Comparison of ENCODE assay signal across 29 mouse cellular contexts in genomic region chr11:72389407-72390142, GRCm38 (mm10). TPM values are rescaled to one million over a fixed set of nuclear protein-coding genes. Genes with fewer than 3 reads are reported as not detected.
DNase-seq lines count a peak whose midpoint lies in the region; ATAC-seq and TF ChIP-seq lines count a peak whose summit lies in the region.
"Had no signal": no experiment of that assay in that cellular context is flagged by ENCODE, and none has a peak within 500 bp of the region (broad histone marks: within the 10 kb centered on the region; RNA-seq: fewer than 3 reads in every experiment).

No protein-coding gene starts in this region.

- H3K36me3 ChIP-seq in heart, embryonic 13.5 days = peaks cover 80% of the 10 kb centered on the region
- peaks cover 20% of the 10 kb centered on the region for H3K36me3 ChIP-seq in lung, embryonic 16.5 days (ENCODE audit: control insufficient read depth, insufficient read depth, low read length)
- H3K36me3 ChIP-seq in lung, postnatal 0 days (ENCODE audit: insufficient read depth, low read length) = no peaks in the 10 kb centered on the region; the same call in 1 of the 2 replicates
- H3K36me3 ChIP-seq: embryonic facial prominence, embryonic 13.5 days; forebrain, embryonic 10.5 days; hindbrain, embryonic 15.5 days; midbrain, embryonic 15.5 days; neural tube, embryonic 15.5 days had no signal

- H3K27ac ChIP-seq in heart, embryonic 13.5 days (replicated peaks) = peak overlapping the region; percentile 16; the same call in 1 of the 2 replicates
- peak overlapping the region; percentile 89 for H3K27ac ChIP-seq in lung, embryonic 16.5 days (ENCODE audit: low read length)
- H3K27ac ChIP-seq in lung, postnatal 0 days (ENCODE audit: low read length) = peak overlapping the region; percentile 63
- H3K27ac ChIP-seq: embryonic facial prominence, embryonic 13.5 days; forebrain, embryonic 10.5 days; hindbrain, embryonic 15.5 days; layer of hippocampus, adult 2 months; midbrain, embryonic 10.5 days; midbrain, embryonic 15.5 days; neural tube, embryonic 15.5 days had no signal

- no peaks in the 10 kb centered on the region for H3K9me3 ChIP-seq in heart, embryonic 13.5 days
- H3K9me3 ChIP-seq in lung, embryonic 16.5 days (ENCODE audit: control insufficient read depth, low read length) = no peaks in the 10 kb centered on the region
- no peaks in the 10 kb centered on the region for H3K9me3 ChIP-seq in lung, postnatal 0 days (ENCODE audit: low read length)
- H3K9me3 ChIP-seq: embryonic facial prominence, embryonic 13.5 days; forebrain, embryonic 10.5 days; hindbrain, embryonic 15.5 days; midbrain, embryonic 10.5 days; midbrain, embryonic 15.5 days; neural tube, embryonic 15.5 days had no signal

- ATAC-seq in heart, embryonic 13.5 days (ENCODE audit: extremely low read depth, insufficient number of reproducible peaks, low FRiP score, low TSS enrichment) = no peak
- peak; percentile 87 for ATAC-seq in lung, embryonic 16.5 days (ENCODE audit: low read depth)
- peak; percentile 84 for ATAC-seq in lung, postnatal 0 days
- ATAC-seq: CD4-positive, CD25-positive, alpha-beta regulatory T cell, adult 4 months; forebrain, embryonic 16.5 days; midbrain, embryonic 15.5 days had no signal

- no peak for DNase-seq in heart, postnatal 10 days
- DNase-seq in lung, postnatal 25 days (ENCODE audit: low spot score) = no peak
- peak; percentile 87 for DNase-seq in lung, postnatal 0 days (ENCODE audit: low spot score)
- no peak for DNase-seq in thymus, postnatal 36 days
- no peak for DNase-seq in cerebellum, adult 9-11 months
- DNase-seq: adrenal gland, postnatal 25 days; cerebellum, adult 11-12 months; cerebellum, postnatal 10 days; kidney, adult 2 months; kidney, postnatal 36 days; right cerebral cortex, postnatal 25 days; spleen, adult 18-20 months; thymus, postnatal 14 days had no signal

- 88% methylated on average over 7 of the region's 7 CpGs for WGBS in heart, embryonic 13.5 days
- 54% methylated on average over 7 of the region's 7 CpGs for WGBS in lung, embryonic 16.5 days
- 52% methylated on average over 7 of the region's 7 CpGs for WGBS in lung, postnatal 0 days

- H3K4me1 ChIP-seq in heart, embryonic 13.5 days = peaks cover 14% of the 10 kb centered on the region
- peaks cover 20% of the 10 kb centered on the region; the same call in 1 of the 2 replicates for H3K4me1 ChIP-seq in lung, embryonic 16.5 days (replicated peaks; ENCODE audit: control insufficient read depth, insufficient read depth, low read length)
- no peaks in the 10 kb centered on the region for H3K4me1 ChIP-seq in lung, postnatal 0 days (ENCODE audit: insufficient read depth, low read depth, low read length)
- H3K4me1 ChIP-seq: forebrain, embryonic 10.5 days; midbrain, embryonic 10.5 days; midbrain, embryonic 15.5 days; neural tube, embryonic 15.5 days had no signal

- H3K27me3 ChIP-seq in heart, embryonic 13.5 days (replicated peaks) = no peaks in the 10 kb centered on the region
- H3K27me3 ChIP-seq in lung, embryonic 16.5 days (ENCODE audit: control insufficient read depth, insufficient read depth, low read depth, low read length) = no peaks in the 10 kb centered on the region
- no peaks in the 10 kb centered on the region for H3K27me3 ChIP-seq in lung, postnatal 0 days (replicated peaks; ENCODE audit: insufficient read depth, low read length)
- H3K27me3 ChIP-seq: embryonic facial prominence, embryonic 13.5 days; hindbrain, embryonic 15.5 days; midbrain, embryonic 15.5 days; neural tube, embryonic 15.5 days had no signal

- H3K9ac ChIP-seq in heart, embryonic 13.5 days = no peak overlapping the region
- H3K9ac ChIP-seq in lung, embryonic 16.5 days (ENCODE audit: low read length) = no peak overlapping the region
- no peak overlapping the region for H3K9ac ChIP-seq in lung, postnatal 0 days (replicated peaks; ENCODE audit: low read depth)
- H3K9ac ChIP-seq: embryonic facial prominence, embryonic 13.5 days; hindbrain, embryonic 15.5 days; midbrain, embryonic 15.5 days; neural tube, embryonic 15.5 days had no signal

- no peak for TF ChIP-seq CTCF in lung, postnatal 0 days (IDR thresholded peaks at IDR 0.05)

- H3K4me3 ChIP-seq in heart, embryonic 13.5 days = no peak overlapping the region
- no peak overlapping the region for H3K4me3 ChIP-seq in lung, embryonic 16.5 days (ENCODE audit: low read length)
- no peak overlapping the region for H3K4me3 ChIP-seq in lung, postnatal 0 days (ENCODE audit: low read depth, low read length)
- H3K4me3 ChIP-seq: embryonic facial prominence, embryonic 13.5 days; forebrain, embryonic 10.5 days; hindbrain, embryonic 15.5 days; layer of hippocampus, adult 2 months; midbrain, embryonic 10.5 days; midbrain, embryonic 15.5 days; neural tube, embryonic 15.5 days had no signal

- H3K4me2 ChIP-seq in heart, embryonic 13.5 days = no peak overlapping the region
- no peak overlapping the region for H3K4me2 ChIP-seq in lung, embryonic 16.5 days (ENCODE audit: low read depth, low read length)
- H3K4me2 ChIP-seq in lung, postnatal 0 days (replicated peaks; ENCODE audit: low read depth, low read length) = no peak overlapping the region
- H3K4me2 ChIP-seq: embryonic facial prominence, embryonic 13.5 days; hindbrain, embryonic 15.5 days; liver, embryonic 11.5 days; midbrain, embryonic 15.5 days; neural tube, embryonic 15.5 days had no signal

- peak; percentile 78 for TF ChIP-seq EP300 in lung, postnatal 0 days (IDR thresholded peaks at IDR 0.05)

- intact Hi-C loops in heart, postnatal 10 days (cut with DNase I) = no loop called here

RNA-seq across cellular contexts. Expression of gene Smtnl2, which starts 21.9 kb away (rescaled TPM):
- 145 and 160 TPM in 2 replicates for polyA plus RNA-seq in heart, embryonic 13.5 days (2015; fragmentation: Nextera tagmentation; extraction: Ambion mirVana)
- 10 to 100 TPM; 39.0 to 40.9 TPM for total RNA-seq in heart, postnatal 10 days (2021)
- polyA plus RNA-seq in lung, embryonic 16.5 days (2015; fragmentation: Nextera tagmentation; extraction: Ambion mirVana) = 133 and 136 TPM in 2 replicates
- 108 TPM in 2 replicates for polyA plus RNA-seq in lung, postnatal 0 days (2015; fragmentation: Nextera tagmentation; extraction: Ambion mirVana)
- total RNA-seq: megakaryocyte progenitor cell, adult 5-6 weeks had no signal

RNA-seq across cellular contexts. Expression of gene Tekt1, which starts 27.3 kb away (rescaled TPM):
- polyA plus RNA-seq in heart, embryonic 13.5 days (2015; fragmentation: Nextera tagmentation; extraction: Ambion mirVana) = 0.47 and 0.55 TPM in 2 replicates
- under 1 TPM in 1 of 2 experiments, not detected in 1; 0.19 TPM for total RNA-seq in heart, postnatal 10 days (2021)
- 17.8 and 22.4 TPM in 2 replicates for polyA plus RNA-seq in lung, embryonic 16.5 days (2015; fragmentation: Nextera tagmentation; extraction: Ambion mirVana)
- polyA plus RNA-seq in lung, postnatal 0 days (2015; fragmentation: Nextera tagmentation; extraction: Ambion mirVana) = 14.2 and 17.3 TPM in 2 replicates
- total RNA-seq: hematopoietic stem cell, adult 5-6 weeks; megakaryocyte progenitor cell, adult 5-6 weeks had no signal
- polyA plus RNA-seq: CD4-positive, CD25-positive, alpha-beta regulatory T cell, adult 4 months; liver, embryonic 16.5 days had no signal

RNA-seq across cellular contexts. Expression of gene Ggt6, which starts 45.8 kb away (rescaled TPM):
- not detected in 2 replicates for polyA plus RNA-seq in heart, embryonic 13.5 days (2015; fragmentation: Nextera tagmentation; extraction: Ambion mirVana)
- not detected for total RNA-seq in heart, postnatal 10 days (2021)
- polyA plus RNA-seq in lung, embryonic 16.5 days (2015; fragmentation: Nextera tagmentation; extraction: Ambion mirVana) = 0.19 TPM in 1 of 2 replicates, not detected in the other
- 0.94 and 1.0 TPM in 2 replicates for polyA plus RNA-seq in lung, postnatal 0 days (2015; fragmentation: Nextera tagmentation; extraction: Ambion mirVana)
- total RNA-seq: common myeloid progenitor, adult 5-6 weeks; hematopoietic stem cell, adult 5-6 weeks; layer of hippocampus, adult 2 months; megakaryocyte progenitor cell, adult 5-6 weeks had no signal
- polyA plus RNA-seq: CD4-positive, CD25-positive, alpha-beta regulatory T cell, adult 4 months; forebrain, embryonic 10.5 days; forebrain, embryonic 16.5 days; hindbrain, embryonic 15.5 days; liver, embryonic 11.5 days; midbrain, embryonic 10.5 days; midbrain, embryonic 15.5 days; neural tube, embryonic 15.5 days had no signal

RNA-seq across cellular contexts. Expression of gene Mybbp1a, which starts 51.6 kb away (rescaled TPM):
- 82.3 and 88.2 TPM in 2 replicates for polyA plus RNA-seq in heart, embryonic 13.5 days (2015; fragmentation: Nextera tagmentation; extraction: Ambion mirVana)
- total RNA-seq in heart, postnatal 10 days (2021) = 10 to 100 TPM; 47.0 to 50.0 TPM
- polyA plus RNA-seq in lung, embryonic 16.5 days (2015; fragmentation: Nextera tagmentation; extraction: Ambion mirVana) = 106 and 126 TPM in 2 replicates
- polyA plus RNA-seq in lung, postnatal 0 days (2015; fragmentation: Nextera tagmentation; extraction: Ambion mirVana) = 41.5 and 44.3 TPM in 2 replicates

Comparison
In these comparisons a context has a peak if more than half of its experiments do, and no peak if none do; other contexts are left out.
1. H3K27ac ChIP-seq: peak in every context shown above with its lines; median percentile 89 in lung, embryonic 16.5 days; 63 in lung, postnatal 0 days; 16 in heart, embryonic 13.5 days.